Mouse (Mus musculus): ENCODE data around the gene Gm28551. TPM values are rescaled to one million over a fixed set of nuclear protein-coding genes. Genes with fewer than 3 reads are reported as not detected.

Gm28551 gene
- total RNA-seq, 2 experiments from 2014 or later, result 0.23 TPM; not detected in 1

GRCm38 (mm10) chr1:53291197-53291596 is 61.3 kb downstream of the Gm28551 start:
- no peak for DNase-seq (ENCODE audit: low spot score in 2 of 2)

Other genes with a start within 250 kb of the Gm28551 start
- gene 1700019A02Rik, start 165.0 kb downstream of the Gm28551 start, total RNA-seq (2021), result not detected
- 10 to 100 TPM; 10.8 to 11.1 TPM for gene Pms1, start 55.6 kb downstream of the Gm28551 start, total RNA-seq (2021)
- 1 to 10 TPM; 7.0 to 7.2 TPM for gene Ormdl1, start 55.6 kb downstream of the Gm28551 start, total RNA-seq (2021)
- gene Gm28778, start 55.6 kb downstream of the Gm28551 start, total RNA-seq (2021), result not detected
- 10 to 100 TPM; 18.7 to 20.3 TPM for gene Osgepl1, start 39.0 kb downstream of the Gm28551 start, total RNA-seq (2021)
- not detected for gene Asdurf, start within 50 bp of the Gm28551 start, total RNA-seq (2021)
- gene Asnsd1, start 85 bp upstream of the Gm28551 start, total RNA-seq (2021), result 10 to 100 TPM; 30.0 to 31.7 TPM

All from layer of hippocampus, postnatal 10 days (tissue).